ENCODE assay signal across 11 mouse cellular contexts in genomic region chr10:70983036-70983670, GRCm38 (mm10).
"Had no signal": no experiment of that assay in that cellular context is flagged by ENCODE, and none has a peak within 500 bp of the region (broad histone marks: within the 10 kb centered on the region; RNA-seq: fewer than 3 reads in every experiment).

No protein-coding gene starts in this region.

- H3K4me1 ChIP-seq: midbrain, embryonic 15.5 days; neural tube, embryonic 12.5 days had no signal

- H3K36me3 ChIP-seq: midbrain, embryonic 15.5 days; neural tube, embryonic 12.5 days had no signal

- H3K9ac ChIP-seq: liver, embryonic 14.5 days; midbrain, embryonic 15.5 days; neural tube, embryonic 12.5 days had no signal

- H3K4me2 ChIP-seq: midbrain, embryonic 11.5 days; midbrain, embryonic 15.5 days; neural tube, embryonic 12.5 days had no signal

- H3K27me3 ChIP-seq: midbrain, embryonic 15.5 days; neural tube, embryonic 12.5 days had no signal

- H3K4me3 ChIP-seq: midbrain, embryonic 15.5 days; neural tube, embryonic 12.5 days had no signal

- DNase-seq: kidney, postnatal 25 days; lung, adult 18-20 months; lung, postnatal 36 days; right cerebral cortex, postnatal 14 days; thymus, postnatal 4 days had no signal

- H3K27ac ChIP-seq: liver, embryonic 14.5 days; midbrain, embryonic 15.5 days; neural tube, embryonic 12.5 days; stomach, postnatal 0 days had no signal

- H3K9me3 ChIP-seq: midbrain, embryonic 15.5 days; neural tube, embryonic 12.5 days had no signal

- ATAC-seq: intestine, postnatal 0 days; midbrain, embryonic 15.5 days had no signal
